Mouse (Mus musculus) limb, embryonic 11.5 days (tissue): Measurements from ENCODE around the gene Itpk1. TPM values are rescaled to one million over a fixed set of nuclear protein-coding genes. Genes with fewer than 3 reads are reported as not detected.

Source experiments
- ATAC-seq: fragments of 200-750 bp; cut with Nextera tagmentation; 2 replicates; pipeline ENCODE4 v1.8.0; 2017; ENCODE audit warnings: low read depth; ENCODE audit not compliant: insufficient number of reproducible peaks, low FRiP score, low TSS enrichment
- DNase-seq: peaks from one replicate; pipeline ENCODE4 v3.0.0-alpha.2; 2015; ENCODE audit warnings: low spot score
- H3K27ac ChIP-seq: fragments of 300-500 bp; sonication (generic); replicated peaks from 2 replicates; pipeline ENCODE4 v1.5.1; 2014; ENCODE audit warnings: low read depth, mild to moderate bottlenecking, low read length
- H3K27me3 ChIP-seq: fragments of 300-500 bp; sonication (generic); 2 replicates; pipeline ENCODE4 v1.6.1; 2014; ENCODE audit warnings: mild to moderate bottlenecking, low read length, mixed read lengths; ENCODE audit not compliant: control insufficient read depth, insufficient read depth
- H3K36me3 ChIP-seq: fragments of 300-500 bp; sonication (generic); 2 replicates; pipeline ENCODE4 v1.6.1; 2014; ENCODE audit warnings: mild to moderate bottlenecking, low read length, moderate library complexity, mixed read lengths; ENCODE audit not compliant: control insufficient read depth, insufficient read depth
- H3K4me1 ChIP-seq: fragments of 300-500 bp; sonication (generic); 2 replicates; pipeline ENCODE4 v1.6.1; 2014; ENCODE audit warnings: low read length, mixed read lengths; ENCODE audit not compliant: control insufficient read depth, insufficient read depth
- H3K4me2 ChIP-seq: fragments of 300-500 bp; sonication (generic); 2 replicates; pipeline ENCODE4 v1.6.1; 2014; ENCODE audit warnings: low read depth, mild to moderate bottlenecking, moderate library complexity; ENCODE audit not compliant: severe bottlenecking
- H3K4me3 ChIP-seq: fragments of 300-500 bp; sonication (generic); 2 replicates; pipeline ENCODE4 v1.5.1; 2014; ENCODE audit warnings: low read depth, low read length
- H3K9ac ChIP-seq: fragments of 300-500 bp; sonication (generic); 2 replicates; pipeline ENCODE4 v1.6.1; 2014; ENCODE audit warnings: mild to moderate bottlenecking, low read length
- H3K9me3 ChIP-seq: fragments of 300-500 bp; sonication (generic); 2 replicates; pipeline ENCODE4 v1.6.1; 2016; ENCODE audit warnings: low read length; ENCODE audit not compliant: control insufficient read depth
- WGBS: fragments of 180-500 bp; shearing (Covaris S2); extraction: QIAGEN DNeasy Blood & Tissue Kit; methylation state at CpG from one replicate; pipeline ENCODE4 v1.1.7; 2014; 5-methylcytosine and 5-hydroxymethylcytosine counted together
- polyA plus RNA-seq: library from polyadenylated mRNA; unstranded; fragments of >200 nt; fragmentation: Nextera tagmentation; extraction: Ambion mirVana; gene quantifications from 2 replicates; pipeline ENCODE4 v1.2.1, GENCODE M21; 2014

Itpk1 gene
- polyA plus RNA-seq, 1 experiment from 2014 or later, result 7.7 TPM

- Histone ChIP-seq H3K4me3 (no peak overlapping the region), H3K27ac (no peak overlapping the region), H3K4me2 (no peak overlapping the region), H3K9ac (no peak overlapping the region), H3K36me3 (no peaks in the 10 kb centered on the region), H3K27me3 (no peaks in the 10 kb centered on the region), H3K4me1 (peaks cover 2% of the 10 kb centered on the region; the same call in 1 of the 2 replicates), H3K9me3 (no peaks in the 10 kb centered on the region)
- WGBS, result 76% methylated on average over 7 of the region's 7 CpGs
- DNase-seq, result peak; percentile 37
- no peak for ATAC-seq
Measured at GRCm38 (mm10) chr12:102681590-102681989, 23.1 kb downstream of the Itpk1 start.

- H3K27ac ChIP-seq, result no peak overlapping the region
- WGBS, result 79% methylated on average over 6 of the region's 6 CpGs
Measured at GRCm38 (mm10) chr12:102678820-102679219, 25.9 kb downstream of the Itpk1 start.

DNA sequence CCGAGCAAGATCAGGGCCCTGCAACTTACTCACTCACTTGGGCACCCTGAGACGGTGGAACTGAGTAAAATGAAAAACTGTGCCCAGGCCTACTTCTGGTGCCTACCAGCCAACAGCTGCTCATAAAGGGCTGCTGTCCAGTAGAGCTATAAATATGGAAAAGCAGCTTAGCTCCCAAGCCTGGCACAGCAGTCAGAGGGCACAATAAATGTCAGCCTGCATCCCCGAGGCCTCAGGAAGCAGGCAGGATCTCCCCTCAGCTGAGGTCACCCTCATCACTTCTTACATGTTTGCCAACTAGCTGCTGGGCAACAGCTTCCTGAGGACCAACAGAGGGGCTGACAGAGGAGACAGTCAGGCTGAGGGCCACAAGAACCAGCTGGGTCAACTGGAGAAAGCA is 27.6 kb downstream of the Itpk1 start:
- H3K36me3 ChIP-seq, result no peaks in the 10 kb centered on the region
- DNase-seq (no peak), ATAC-seq (no peak)
- H3K27ac ChIP-seq, result no peak overlapping the region
- H3K4me3 ChIP-seq, result no peak overlapping the region
- H3K4me1 ChIP-seq, result no peaks in the 10 kb centered on the region; the same call in 1 of the 2 replicates
- WGBS, result 87% methylated on average over 3 of the region's 3 CpGs
- H3K27me3 ChIP-seq, result no peaks in the 10 kb centered on the region
- H3K4me2 ChIP-seq, result no peak overlapping the region
- no peaks in the 10 kb centered on the region for H3K9me3 ChIP-seq
- H3K9ac ChIP-seq, result no peak overlapping the region

More at GRCm38 (mm10) chr12:102678820-102679219, 25.9 kb downstream of the Itpk1 start:
- H3K4me1 ChIP-seq, result no peaks in the 10 kb centered on the region; the same call in 1 of the 2 replicates
- H3K27me3 ChIP-seq, result no peaks in the 10 kb centered on the region
- ATAC-seq (no peak), DNase-seq (no peak)
- H3K9me3 ChIP-seq, result no peaks in the 10 kb centered on the region
- no peaks in the 10 kb centered on the region for H3K36me3 ChIP-seq
- H3K4me2 ChIP-seq, result no peak overlapping the region
- H3K9ac ChIP-seq, result no peak overlapping the region
- H3K4me3 ChIP-seq, result no peak overlapping the region

DNA sequence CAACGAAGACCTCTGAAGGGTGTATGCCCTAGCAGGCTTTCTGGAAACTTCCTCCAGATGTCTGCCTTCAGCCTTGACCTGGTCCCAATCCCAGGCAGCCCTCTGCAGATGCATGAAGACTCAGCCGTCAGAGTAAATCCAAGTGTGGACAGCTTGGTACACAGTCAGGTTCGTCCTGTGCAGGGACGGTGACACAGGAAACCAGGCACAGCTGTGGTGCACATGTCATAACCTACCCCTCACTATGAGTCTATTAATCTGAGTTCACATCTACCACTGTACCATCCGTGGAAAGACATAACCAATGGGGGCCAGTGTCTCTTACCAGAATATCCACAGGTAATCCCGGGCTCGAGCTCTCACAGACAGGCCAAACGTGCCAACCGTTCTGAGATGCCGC is 30.2 kb downstream of the Itpk1 start:
- Histone ChIP-seq H3K9ac (no peak overlapping the region), H3K9me3 (no peaks in the 10 kb centered on the region), H3K36me3 (no peaks in the 10 kb centered on the region), H3K4me3 (no peak overlapping the region), H3K27ac (no peak overlapping the region), H3K4me2 (no peak overlapping the region), H3K27me3 (no peaks in the 10 kb centered on the region), H3K4me1 (no peaks in the 10 kb centered on the region; the same call in none of the 2 replicates)
- DNase-seq, result no peak
- WGBS, result 89% methylated on average over 10 of the region's 10 CpGs
- ATAC-seq, result no peak

DNA sequence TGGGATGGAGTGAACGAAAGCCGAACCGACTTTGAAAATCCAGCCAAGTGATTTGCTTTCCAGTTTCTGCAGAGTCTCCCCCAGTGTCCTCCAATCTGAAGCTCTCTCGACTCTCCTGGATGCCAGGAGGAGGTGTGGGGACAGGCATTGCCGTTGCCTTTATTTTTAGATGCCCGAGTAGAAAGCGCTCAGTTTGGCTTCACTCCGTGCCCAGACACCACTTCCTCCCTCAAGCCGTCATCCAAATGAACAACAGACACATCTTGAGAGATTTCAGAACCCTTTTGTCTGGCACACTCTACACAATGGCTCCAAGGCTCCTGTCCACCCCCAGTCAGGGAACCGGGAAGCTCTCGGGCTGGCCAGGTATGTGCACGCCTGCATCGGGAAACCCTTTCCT is 30.6 kb downstream of the Itpk1 start:
- ATAC-seq (no peak), DNase-seq (no peak)
- Histone ChIP-seq H3K4me1 (no peaks in the 10 kb centered on the region; the same call in none of the 2 replicates), H3K27me3 (no peaks in the 10 kb centered on the region), H3K4me2 (no peak overlapping the region), H3K36me3 (no peaks in the 10 kb centered on the region), H3K9me3 (no peaks in the 10 kb centered on the region), H3K27ac (no peak overlapping the region), H3K4me3 (no peak overlapping the region), H3K9ac (no peak overlapping the region)
- 93% methylated on average over 13 of the region's 13 CpGs for WGBS

GRCm38 (mm10) chr12:102672857-102673839 is 31.6 kb downstream of the Itpk1 start:
- ATAC-seq, result no peak
- no peak overlapping the region for H3K9ac ChIP-seq
- H3K4me3 ChIP-seq, result no peak overlapping the region
- no peaks in the 10 kb centered on the region for H3K27me3 ChIP-seq
- H3K4me2 ChIP-seq, result no peak overlapping the region
- H3K36me3 ChIP-seq, result no peaks in the 10 kb centered on the region
- H3K9me3 ChIP-seq, result no peaks in the 10 kb centered on the region
- no peak for DNase-seq
- H3K27ac ChIP-seq, result no peak overlapping the region
- WGBS, result 87% methylated on average over 20 of the region's 20 CpGs
- H3K4me1 ChIP-seq, result no peaks in the 10 kb centered on the region; the same call in none of the 2 replicates

GRCm38 (mm10) chr12:102672176-102672575 is 32.6 kb downstream of the Itpk1 start:
- H3K27me3 ChIP-seq, result no peaks in the 10 kb centered on the region
- no peak overlapping the region for H3K4me2 ChIP-seq
- WGBS, result 73% methylated on average over 8 of the region's 8 CpGs
- H3K27ac ChIP-seq, result no peak overlapping the region
- no peaks in the 10 kb centered on the region; the same call in none of the 2 replicates for H3K4me1 ChIP-seq
- DNase-seq, result no peak
- no peaks in the 10 kb centered on the region for H3K9me3 ChIP-seq
- H3K9ac ChIP-seq, result no peak overlapping the region
- no peak overlapping the region for H3K4me3 ChIP-seq
- ATAC-seq, result no peak
- no peaks in the 10 kb centered on the region for H3K36me3 ChIP-seq

DNA sequence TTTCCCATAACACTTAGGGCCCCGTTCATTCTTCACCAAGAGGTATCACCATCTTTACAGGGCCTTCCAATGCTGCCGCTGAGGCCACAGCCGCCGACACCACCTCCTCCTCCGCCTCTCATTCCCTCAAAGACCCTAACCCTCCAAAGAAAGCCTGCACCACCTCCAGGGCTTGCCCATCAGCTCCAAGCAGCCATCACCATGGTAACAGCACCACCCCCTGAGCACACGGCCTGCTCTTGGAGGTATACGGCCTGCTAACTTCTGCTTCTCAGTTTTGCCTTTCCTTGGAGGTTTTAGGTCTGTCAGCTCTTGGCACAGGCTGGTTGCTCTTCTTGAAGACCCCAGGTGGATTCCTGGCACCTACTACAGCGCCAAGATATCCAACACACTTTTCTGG is 33.9 kb downstream of the Itpk1 start:
- Histone ChIP-seq H3K9ac (no peak overlapping the region), H3K36me3 (no peaks in the 10 kb centered on the region), H3K4me3 (no peak overlapping the region), H3K27me3 (no peaks in the 10 kb centered on the region), H3K4me2 (no peak overlapping the region), H3K4me1 (no peaks in the 10 kb centered on the region; the same call in none of the 2 replicates), H3K27ac (no peak overlapping the region), H3K9me3 (no peaks in the 10 kb centered on the region)
- 64% methylated on average over 8 of the region's 8 CpGs for WGBS
- DNase-seq, result no peak
- no peak for ATAC-seq
